Mouse (Mus musculus) right cerebral cortex, adult 2 months (tissue): ENCODE results near the gene Tpbpa.
"Not testable (repeated sequence)": the region's sequence is repeated elsewhere in the genome, so short reads cannot be mapped to it uniquely, and the experiment has no call there.

ENCODE experiments used
- DNase-seq, 2 experiments: peaks; one replicate each; pipeline ENCODE4 v3.0.0; 2021 to 2022; ENCODE audit warnings: low spot score in 2 of 2

The Tpbpa gene

DNA sequence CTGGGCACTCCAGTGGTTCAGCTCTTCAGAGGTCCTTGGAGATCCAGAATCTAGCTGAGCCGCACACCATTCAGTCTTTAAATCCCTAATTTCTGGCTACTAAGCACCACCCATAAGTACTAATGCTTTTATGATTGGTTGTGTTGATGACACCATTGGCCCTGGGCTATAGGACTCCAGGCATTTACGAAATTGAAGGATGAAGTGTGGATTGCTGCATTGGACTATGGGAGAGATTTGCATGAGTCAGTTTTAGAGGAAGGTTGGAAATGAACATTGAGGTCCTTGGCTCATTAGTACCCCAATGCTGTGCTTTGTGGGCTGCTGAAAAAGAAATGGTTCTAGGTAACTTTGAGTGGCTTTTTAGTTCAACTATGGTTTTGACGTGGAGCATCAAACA, at the start of gene Tpbpa:
Tpbpa (minus strand) TSS at position 101 of the 400 bp plus-strand sequence.
- DNase-seq = not testable (repeated sequence)

DNA sequence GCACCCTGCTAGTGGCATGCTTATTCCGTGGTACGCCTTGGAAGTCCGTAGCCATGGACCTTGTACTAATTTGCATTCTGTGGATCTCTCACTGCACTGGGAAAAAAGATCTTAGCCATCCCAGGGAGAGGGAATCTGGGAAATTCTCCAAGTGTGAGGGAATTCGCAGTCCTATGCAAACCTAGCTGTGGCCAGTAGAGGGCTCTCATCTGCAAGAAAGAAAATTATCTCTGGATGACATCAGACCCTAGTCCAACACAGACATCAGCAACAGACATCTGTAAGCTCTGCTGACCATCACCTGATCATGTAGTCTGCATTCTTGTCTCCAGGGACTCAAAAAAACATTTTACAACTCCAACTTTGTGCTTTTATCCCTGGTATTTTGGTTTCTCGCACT, 45.1 kb upstream of the Tpbpa start:
- DNase-seq = not testable (repeated sequence)

GRCm38 (mm10) chr13:60972319-60972718, 30.5 kb upstream of the Tpbpa start:
- DNase-seq = not testable (repeated sequence)

DNA sequence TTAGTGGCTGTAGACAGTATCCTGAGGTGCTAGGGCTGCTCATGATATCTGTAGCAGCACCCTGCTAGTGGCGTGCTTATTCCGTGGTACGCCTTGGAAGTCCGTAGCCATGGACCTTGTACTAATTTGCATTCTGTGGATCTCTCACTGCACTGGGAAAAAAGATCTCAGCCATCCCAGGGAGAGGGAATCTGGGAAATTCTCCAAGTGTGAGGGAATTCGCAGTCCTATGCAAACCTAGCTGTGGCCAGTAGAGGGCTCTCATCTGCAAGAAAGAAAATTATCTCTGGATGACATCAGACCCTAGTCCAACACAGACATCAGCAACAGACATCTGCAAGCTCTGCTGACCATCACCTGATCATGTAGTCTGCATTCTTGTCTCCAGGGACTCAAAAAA, 22.2 kb upstream of the Tpbpa start:
- DNase-seq = not testable (repeated sequence)

DNA sequence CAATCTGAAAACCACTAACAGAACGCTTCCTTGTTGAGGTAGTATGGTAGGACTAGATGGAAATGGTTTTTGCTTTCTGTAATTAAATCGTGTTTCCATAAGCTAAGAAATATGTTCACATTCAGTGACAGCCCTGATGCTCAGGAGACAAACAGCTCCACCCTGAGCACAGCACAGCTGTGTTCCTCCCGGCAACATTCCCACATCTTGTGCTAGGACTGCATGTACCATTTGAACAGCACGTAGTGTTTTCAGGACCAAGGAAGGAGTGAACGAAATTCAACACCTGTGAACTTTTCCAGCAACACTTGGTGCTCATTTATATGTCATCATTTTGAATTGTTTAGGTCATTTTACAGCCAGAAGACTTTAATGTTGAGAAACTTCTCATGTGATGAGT, 19.9 kb upstream of the Tpbpa start:
- DNase-seq = no peak

GRCm38 (mm10) chr13:60936500-60936901, 5.3 kb downstream of the Tpbpa start, which contains the start of the genes Gm49391 and Ctla2a:
Gene Gm49391 (minus strand): TSS chr13:60936571.
Gene Ctla2a (minus strand): TSS chr13:60936625.
- DNase-seq = no peak

- DNase-seq = not testable (repeated sequence)
These were observed 6.3 kb downstream of the Tpbpa start, which contains the start of gene Gm49393 for GRCm38 (mm10) chr13:60935490-60935889. Gene Gm49393 (minus strand): TSS chr13:60935590.

- DNase-seq = not testable (repeated sequence)
These were observed 37.0 kb downstream of the Tpbpa start, which contains the start of gene Tpbpb for GRCm38 (mm10) chr13:60904780-60905179. Gene Tpbpb (minus strand): TSS chr13:60904880.

DNA sequence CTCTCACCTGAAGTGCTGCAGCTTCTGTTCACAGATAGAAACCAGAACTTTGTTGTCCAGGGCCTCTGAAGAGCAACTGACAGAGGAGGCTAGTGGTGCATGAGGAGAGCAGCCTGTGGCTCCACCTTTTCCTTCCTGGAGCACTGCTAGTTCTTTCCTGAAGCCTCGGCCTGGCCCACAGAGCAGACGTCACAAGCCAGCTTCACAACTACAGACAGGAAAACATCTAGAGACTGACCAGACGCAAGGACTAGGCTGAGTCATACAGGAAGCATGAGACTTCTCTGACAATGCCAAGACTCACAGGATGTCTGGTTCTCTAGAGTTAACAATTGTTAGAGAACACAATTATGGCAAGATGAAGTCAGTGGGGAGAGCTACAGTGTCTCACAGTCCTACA, 44.5 kb downstream of the Tpbpa start, which contains the start of gene Ctla2b:
Ctla2b (minus strand) TSS at position 120 of the 400 bp plus-strand sequence.
- DNase-seq = no peak

- DNase-seq = not testable (repeated sequence)
These were observed 45.0 kb downstream of the Tpbpa start, which contains the start of gene Gm49392 for GRCm38 (mm10) chr13:60896794-60897193. Gene Gm49392 (minus strand): TSS chr13:60896894.

DNA sequence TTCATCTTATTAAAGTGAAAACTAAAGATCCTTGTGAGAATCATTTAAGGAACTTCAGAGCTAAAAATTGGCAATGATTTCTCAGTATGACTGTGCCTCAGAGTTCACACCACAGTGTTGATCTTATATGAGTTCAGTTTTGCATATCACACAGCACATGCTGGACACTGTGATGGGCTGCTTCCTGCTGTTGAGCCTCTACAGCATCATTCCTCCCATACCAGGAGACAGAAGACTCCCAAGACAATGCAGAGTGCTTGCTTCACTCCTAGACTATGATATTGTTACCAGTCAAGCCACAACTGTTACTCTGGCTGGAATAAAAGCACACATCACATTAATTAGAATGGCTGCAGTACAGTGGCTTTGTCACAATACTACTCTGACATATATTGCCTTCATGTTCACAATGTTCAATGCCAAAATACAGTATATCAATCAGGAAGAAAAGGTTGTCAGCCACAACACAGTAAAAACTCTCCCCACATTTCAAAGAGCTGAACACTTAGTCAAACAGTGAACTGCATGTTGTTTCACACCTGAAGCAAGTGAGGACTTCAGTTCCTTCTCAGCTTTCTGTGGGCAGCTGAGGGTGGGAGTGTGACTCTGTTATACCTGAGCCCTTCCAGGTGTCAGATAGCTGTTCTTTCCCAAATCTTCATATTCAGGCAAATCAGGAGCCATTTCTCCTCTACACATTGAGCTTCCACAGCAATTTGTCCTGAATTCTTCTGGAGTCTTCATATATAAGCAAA, 46.2 kb downstream of the Tpbpa start:
- DNase-seq = no peak

DNA sequence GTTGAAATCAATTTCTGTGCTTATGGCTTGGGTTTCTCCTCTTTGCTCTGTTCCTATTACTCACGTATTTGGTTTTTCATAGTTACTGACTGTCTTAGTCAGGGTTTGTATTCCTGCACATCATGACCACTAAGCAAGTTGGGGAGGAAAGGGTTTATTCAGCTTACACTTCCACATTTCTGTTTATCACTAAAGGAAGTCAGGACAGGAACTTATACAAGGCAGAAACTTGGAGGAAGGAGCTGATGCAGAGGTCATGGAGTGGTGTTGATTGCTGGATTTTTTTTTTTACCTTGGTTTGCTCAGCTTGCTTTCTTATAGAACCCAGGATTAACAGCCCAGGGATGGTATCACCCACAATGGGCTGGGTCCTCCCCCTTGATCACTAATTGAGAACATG, 49.5 kb downstream of the Tpbpa start:
- no peak for DNase-seq
